Mouse (Mus musculus): ENCODE measurements around the gene Scn1b.

DNA sequence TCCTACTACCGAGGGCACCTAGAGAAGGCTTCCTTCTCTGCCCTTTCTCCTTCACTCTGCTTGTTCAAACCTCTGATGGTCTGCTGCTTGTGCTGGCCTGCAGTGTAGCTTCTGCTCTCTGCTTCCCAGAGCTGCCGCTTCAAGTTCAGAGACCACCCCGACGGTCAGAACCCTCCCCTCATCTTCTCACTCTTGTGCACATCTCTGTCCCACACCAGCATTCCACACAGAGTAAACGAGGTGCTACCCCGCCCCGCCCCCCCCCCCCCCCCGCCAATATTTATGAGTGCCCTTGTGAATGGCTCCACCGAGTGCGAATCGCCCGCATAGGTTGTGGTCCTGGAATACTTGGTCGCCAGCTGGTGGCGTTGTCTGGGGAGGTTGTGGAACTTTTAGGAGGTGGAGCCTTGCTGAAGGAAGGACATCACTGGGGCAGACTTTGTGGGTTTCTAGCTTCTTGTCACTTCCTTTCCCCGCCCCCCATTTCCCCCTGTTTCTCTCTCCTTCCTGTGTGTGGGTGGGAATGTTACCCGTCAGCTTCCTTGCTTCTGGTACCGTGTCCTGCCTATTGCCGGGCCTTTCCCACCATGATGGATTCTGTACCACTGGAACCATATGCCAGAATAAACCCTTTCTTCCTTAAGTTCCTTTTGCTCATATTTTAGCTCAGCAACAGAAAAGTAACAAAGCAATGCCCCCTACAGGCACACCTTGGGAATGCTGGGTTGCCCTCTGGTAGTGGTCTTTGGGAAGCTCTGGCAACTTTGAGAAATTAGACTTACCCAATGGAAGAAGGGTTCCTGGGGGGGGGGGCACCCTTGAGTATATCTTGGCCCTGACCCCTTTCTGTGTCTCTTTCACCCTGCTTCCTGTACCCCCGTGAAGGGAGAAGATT, 29.5 kb upstream of the Scn1b start:
- TF ChIP-seq CTCF (IDR thresholded peaks at IDR 0.05; ENCODE audit: insufficient read depth, low read depth, low read length) = no peak
- no peak for TF ChIP-seq POLR2A (IDR thresholded peaks at IDR 0.05; ENCODE audit: insufficient read depth, low read depth, low read length)

Data from olfactory bulb, adult 2 months (tissue).